Mouse (Mus musculus): ENCODE measurements at regions not wholly inside any gene's neighbourhood (a gene's known extent, or its start where the extent isn't known, plus 50 kb on each side); places are given as distances from the start of the nearest gene placed in this dataset.

DNA sequence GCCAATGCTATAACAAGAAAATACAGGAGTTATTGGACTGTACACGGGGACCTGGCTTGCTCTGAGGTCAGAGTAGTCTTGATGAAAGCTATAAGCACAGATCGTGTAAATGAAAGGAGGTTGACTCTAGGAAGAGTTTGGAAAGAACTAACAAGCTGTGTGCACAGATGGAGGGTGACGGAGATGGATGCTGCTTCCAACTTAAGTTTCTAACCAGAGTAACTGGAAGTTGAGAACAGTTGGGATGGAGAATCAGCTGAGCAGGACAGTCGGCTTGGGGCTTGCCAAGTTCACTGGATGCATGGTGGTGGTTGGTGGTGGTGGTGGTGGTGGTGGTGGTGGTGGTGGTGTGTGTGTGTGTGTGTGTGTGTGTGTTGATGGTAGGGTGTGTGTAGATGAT is 291.5 kb downstream of the Fut8 start:
- no peak for TF ChIP-seq CTCF (IDR thresholded peaks at IDR 0.05; ENCODE audit: control insufficient read depth, insufficient read depth, insufficient read length)
- TF ChIP-seq USF1 (IDR thresholded peaks at IDR 0.05; ENCODE audit: low read depth) = no peak
- TF ChIP-seq MYOD1 (IDR thresholded peaks at IDR 0.05; ENCODE audit: control insufficient read depth, insufficient read length, low read depth) = no peak
- TF ChIP-seq MAX (IDR thresholded peaks at IDR 0.05) = no peak
- TF ChIP-seq MYOG (IDR thresholded peaks at IDR 0.05; ENCODE audit: control insufficient read depth, extremely low read depth, insufficient read length) = no peak
